In the genomic region with DNA sequence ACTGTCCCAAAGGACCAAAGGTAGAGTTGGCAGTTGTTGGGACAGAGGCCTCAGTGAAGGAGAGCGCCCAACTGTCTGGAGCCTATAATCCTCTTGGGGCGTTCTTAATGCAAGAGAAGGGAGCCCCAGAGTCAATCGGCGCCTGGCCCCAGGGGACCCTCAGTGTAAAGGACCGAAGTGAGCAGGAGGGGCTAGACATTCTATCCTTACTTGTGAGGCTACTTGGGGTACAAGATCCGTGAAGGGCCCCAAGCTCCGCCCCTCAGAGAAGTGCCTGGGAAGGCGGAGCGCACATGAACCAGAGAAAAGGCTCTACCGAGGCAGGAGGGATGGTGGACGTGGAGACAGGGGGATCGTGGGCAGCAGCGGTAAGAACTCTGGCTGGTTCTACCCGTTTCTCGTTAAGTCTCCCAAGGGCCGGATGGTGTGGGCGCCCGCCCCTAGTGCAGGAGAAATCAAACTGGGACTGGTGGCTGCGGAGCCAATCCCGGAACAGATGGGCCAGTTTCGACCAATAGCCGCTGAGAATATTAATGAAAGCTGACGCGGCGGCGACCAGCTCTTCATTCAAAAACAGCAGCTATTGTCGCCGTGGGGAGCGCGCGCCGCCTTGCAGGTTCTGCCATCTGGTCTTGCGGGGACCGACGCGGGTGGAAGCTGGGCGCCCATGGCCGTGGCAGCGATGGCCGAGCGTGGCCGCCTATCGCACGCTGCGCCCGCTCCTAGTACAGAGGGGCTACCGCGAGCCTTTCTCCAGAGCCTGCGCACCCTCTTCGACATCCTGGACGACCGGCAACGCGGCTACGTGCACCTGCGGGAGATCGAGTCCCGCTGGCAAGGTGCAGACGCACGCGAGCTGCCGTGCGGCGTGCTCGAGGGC, we compare ENCODE assay signal across 8 mouse cellular contexts. TPM values are rescaled to one million over a fixed set of nuclear protein-coding genes. Genes with fewer than 3 reads are reported as not detected.
DNase-seq lines count a peak whose midpoint lies in the region; ATAC-seq lines count a peak whose summit lies in the region.

A gene (plus strand): TSS at position 558 of the 880 bp plus-strand sequence.

- H3K27me3 ChIP-seq in embryonic facial prominence, embryonic 12.5 days, result 0 out of 2 replicates have a peak, but pooled peaks cover 3% of the 10 kb centered on the region
- H3K27me3 ChIP-seq in limb, embryonic 10.5 days (ENCODE audit: low read depth, poor library complexity, severe bottlenecking), result no peaks in the 10 kb centered on the region
- H3K27me3 ChIP-seq in midbrain, embryonic 12.5 days, result peaks cover 14% of the 10 kb centered on the region; the same call in 1 of the 2 replicates

- peaks cover 20% of the 10 kb centered on the region for H3K4me1 ChIP-seq in embryonic facial prominence, embryonic 12.5 days
- H3K4me1 ChIP-seq in limb, embryonic 10.5 days, result peaks cover 31% of the 10 kb centered on the region
- peaks cover 32% of the 10 kb centered on the region for H3K4me1 ChIP-seq in midbrain, embryonic 12.5 days

- peak within 1 kb of the TSS; percentile 92 for H3K4me2 ChIP-seq in embryonic facial prominence, embryonic 12.5 days (replicated peaks)
- H3K4me2 ChIP-seq in midbrain, embryonic 12.5 days (replicated peaks), result peak within 1 kb of the TSS; percentile 96

- peak within 1 kb of the TSS; percentile 84 for H3K27ac ChIP-seq in embryonic facial prominence, embryonic 12.5 days
- H3K27ac ChIP-seq in limb, embryonic 10.5 days, result peak within 1 kb of the TSS; percentile 92
- H3K27ac ChIP-seq in midbrain, embryonic 12.5 days (replicated peaks), result peak within 1 kb of the TSS; percentile 90

- peaks cover 23% of the 10 kb centered on the region for H3K36me3 ChIP-seq in embryonic facial prominence, embryonic 12.5 days
- peaks cover 26% of the 10 kb centered on the region for H3K36me3 ChIP-seq in limb, embryonic 10.5 days
- peaks cover 18% of the 10 kb centered on the region for H3K36me3 ChIP-seq in midbrain, embryonic 12.5 days

- DNase-seq in 416B (ENCODE audit: low read depth), result peak; percentile 94
- peak; percentile 90 for DNase-seq in adrenal gland, postnatal 36 days
- peak; percentile 87 to 91 for DNase-seq in heart, adult 18-20 months
- peak; percentile 84 for DNase-seq in kidney, adult 18-20 months
- DNase-seq in limb, embryonic 10.5 days (ENCODE audit: low spot score), result peak; percentile 89
- peak; percentile 71 for DNase-seq in skeletal muscle tissue, adult 2 months (ENCODE audit: low read depth, low spot score)

- H3K9ac ChIP-seq in embryonic facial prominence, embryonic 12.5 days, result peak within 1 kb of the TSS; percentile 72
- peak within 1 kb of the TSS; percentile 78 for H3K9ac ChIP-seq in midbrain, embryonic 12.5 days (replicated peaks)

- H3K9me3 ChIP-seq in embryonic facial prominence, embryonic 12.5 days, result no peaks in the 10 kb centered on the region
- no peaks in the 10 kb centered on the region for H3K9me3 ChIP-seq in limb, embryonic 10.5 days (replicated peaks)
- H3K9me3 ChIP-seq in midbrain, embryonic 12.5 days, result no peaks in the 10 kb centered on the region

- peak; percentile 91 for ATAC-seq in embryonic facial prominence, embryonic 12.5 days (ENCODE audit: insufficient number of reproducible peaks, insufficient read depth, low FRiP score, low TSS enrichment)
- peak; percentile 95 for ATAC-seq in midbrain, embryonic 12.5 days (ENCODE audit: low FRiP score, low read depth)

- 2% methylated on average over 65 of the region's 65 CpGs for WGBS in embryonic facial prominence, embryonic 12.5 days
- WGBS in limb, embryonic 10.5 days, result under 1% methylated on average over 65 of the region's 65 CpGs
- WGBS in midbrain, embryonic 12.5 days, result under 1% methylated on average over 65 of the region's 65 CpGs

- H3K4me3 ChIP-seq in embryonic facial prominence, embryonic 12.5 days, result peak within 1 kb of the TSS; percentile 67
- peak within 1 kb of the TSS; percentile 78 for H3K4me3 ChIP-seq in limb, embryonic 10.5 days
- H3K4me3 ChIP-seq in midbrain, embryonic 12.5 days, result peak within 1 kb of the TSS; percentile 77

RNA-seq across cellular contexts. Expression of the gene that starts here (rescaled TPM):
- total RNA-seq in adrenal gland, postnatal 36 days (2021), result under 1 TPM; 0.43 to 0.95 TPM
- polyA plus RNA-seq in embryonic facial prominence, embryonic 12.5 days (2016; fragmentation: Nextera tagmentation; extraction: Ambion mirVana), result 51.4 and 51.6 TPM in 2 replicates
- total RNA-seq in heart, adult 18-20 months (2021), result not detected
- 88.3 and 88.7 TPM in 2 replicates for polyA plus RNA-seq in limb, embryonic 10.5 days (2016; fragmentation: Nextera tagmentation; extraction: Ambion mirVana)
- polyA plus RNA-seq in midbrain, embryonic 12.5 days (2016; fragmentation: Nextera tagmentation; extraction: Ambion mirVana), result 52.1 and 52.3 TPM in 2 replicates

Comparison
In these comparisons a context has a peak if more than half of its experiments do, and no peak if none do; other contexts are left out.
1. Peak in every context shown above with its lines: DNase-seq, ATAC-seq, H3K4me3 ChIP-seq and H3K27ac ChIP-seq.
2. Peak in DNase-seq in adrenal gland, postnatal 36 days; RNA of the gene not detected or under 1 TPM.
3. Peak in DNase-seq in heart, adult 18-20 months; RNA of the gene not detected or under 1 TPM.